Mouse (Mus musculus): ENCODE measurements at regions not wholly inside any gene's neighbourhood (a gene's known extent, or its start where the extent isn't known, plus 50 kb on each side); places are given as distances from the start of the nearest gene placed in this dataset.

DNA sequence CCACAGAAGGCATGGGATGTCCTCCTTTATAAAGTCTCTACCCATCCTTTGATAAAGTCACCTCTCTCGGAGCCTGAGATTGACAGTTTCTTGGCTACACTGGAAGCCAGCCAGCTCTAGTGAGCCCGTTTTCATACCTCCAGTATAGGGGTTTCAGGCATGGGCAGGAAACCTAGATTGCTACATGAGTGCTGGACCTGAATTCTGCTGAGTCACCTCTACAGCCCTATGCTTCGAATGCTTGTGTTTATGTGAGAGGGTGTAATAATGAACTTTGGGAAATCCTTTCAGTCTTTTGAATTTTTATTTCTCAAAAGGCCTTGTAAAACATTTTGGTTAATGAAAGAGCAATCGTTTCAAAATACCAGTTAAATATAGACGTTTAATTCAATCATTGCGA, 53.5 kb upstream of the Itga4 start:
- peaks cover 0 to 3% of the 10 kb centered on the region in 2 experiments; a peak in 1 of 4 replicates for H3K36me3 ChIP-seq (ENCODE audit: control insufficient read depth in 1 of 2, insufficient read depth in 2 of 2, low read length in 2 of 2)
- peaks cover 0 to 2% of the 10 kb centered on the region in 2 experiments; a peak in 1 of 4 replicates for H3K4me1 ChIP-seq (ENCODE audit: control insufficient read depth in 1 of 2, insufficient read depth in 2 of 2, low read length in 2 of 2)
- H3K79me2 ChIP-seq (ENCODE audit: control insufficient read depth, insufficient read depth, low read length, poor library complexity) = no peaks in the 10 kb centered on the region
- no peaks in the 10 kb centered on the region for H3K27me3 ChIP-seq (ENCODE audit: control insufficient read depth in 1 of 2, insufficient read depth in 2 of 2, low read length in 2 of 2)
- TF ChIP-seq ZKSCAN1 (IDR thresholded peaks at IDR 0.05; ENCODE audit: low read depth, low read length) (no peak), GABPA (IDR thresholded peaks at IDR 0.05; ENCODE audit: low read depth, low read length) (no peak), MAZ (IDR thresholded peaks at IDR 0.05; ENCODE audit: low read depth, low read length) (no peak), TCF12 (IDR thresholded peaks at IDR 0.05; ENCODE audit: low read depth, low read length) (no peak), TBP (IDR thresholded peaks at IDR 0.05; ENCODE audit: low read depth, low read length) (no peak), MXI1 (IDR thresholded peaks at IDR 0.05; ENCODE audit: low read depth, low read length) (no peak), ZC3H11A (IDR thresholded peaks at IDR 0.05; ENCODE audit: low read depth, low read length) (no peak), MYC (IDR thresholded peaks at IDR 0.05; ENCODE audit: low read depth, low read length) (no peak), CTCF (IDR thresholded peaks at IDR 0.05 in 2 of 3, conservative IDR thresholded peaks at IDR 0.05 in 1 of 3; ENCODE audit: control insufficient read depth in 1 of 3, insufficient read depth in 1 of 3, low read depth in 2 of 3, low read length in 3 of 3, poor library complexity in 1 of 3, severe bottlenecking in 1 of 3) (no peak), SIN3A (IDR thresholded peaks at IDR 0.05; ENCODE audit: low read length) (no peak), USF1 (IDR thresholded peaks at IDR 0.05; ENCODE audit: low read depth, low read length) (no peak)
- DNase-seq (ENCODE audit: low read depth, low spot score) = peak; percentile 41
- H3K9ac ChIP-seq (ENCODE audit: control insufficient read depth, low read depth, low read length, poor library complexity, severe bottlenecking) = no peak overlapping the region
- H3K9me3 ChIP-seq (replicated peaks; ENCODE audit: insufficient read depth, low read length) = no peaks in the 10 kb centered on the region
- H3K4me3 ChIP-seq (ENCODE audit: control insufficient read depth in 1 of 2, insufficient read depth in 1 of 2, low read depth in 2 of 2, low read length in 2 of 2) = no peak overlapping the region
- no peak overlapping the region for H3K27ac ChIP-seq (ENCODE audit: control insufficient read depth, low read depth, low read length)

Measured in MEL (cell line).